Mouse (Mus musculus) hindbrain, embryonic 13.5 days (tissue): Measurements from ENCODE around the gene Vdac2. TPM values are rescaled to one million over a fixed set of nuclear protein-coding genes. Genes with fewer than 3 reads are reported as not detected.
A peak's percentile ranks its signal among the peaks of the same experiment; 100 is the strongest.

Experiments
- ATAC-seq: fragments of 200-750 bp; cut with Nextera tagmentation; 2 replicates; pipeline ENCODE4 v1.8.0; 2017; ENCODE audit warnings: moderate TSS enrichment; ENCODE audit not compliant: low FRiP score
- H3K27ac ChIP-seq: fragments of 300-500 bp; sonication (generic); 2 replicates; pipeline ENCODE4 v1.5.1; 2015; ENCODE audit warnings: inconsistent platforms, mild to moderate bottlenecking, moderate library complexity
- H3K27me3 ChIP-seq: fragments of 300-500 bp; sonication (generic); 2 replicates; pipeline ENCODE4 v1.6.1; 2015; ENCODE audit warnings: mild to moderate bottlenecking, inconsistent platforms
- H3K36me3 ChIP-seq: fragments of 300-500 bp; sonication (generic); 2 replicates; pipeline ENCODE4 v1.6.1; 2015; ENCODE audit warnings: mild to moderate bottlenecking, inconsistent platforms
- H3K4me1 ChIP-seq: fragments of 300-500 bp; sonication (generic); replicated peaks from 2 replicates; pipeline ENCODE4 v1.6.1; 2015; ENCODE audit warnings: inconsistent platforms
- H3K4me2 ChIP-seq: fragments of 300-500 bp; sonication (generic); 2 replicates; pipeline ENCODE4 v1.6.1; 2015; ENCODE audit warnings: inconsistent platforms, mild to moderate bottlenecking, moderate library complexity
- H3K4me3 ChIP-seq: fragments of 300-500 bp; sonication (generic); 2 replicates; pipeline ENCODE4 v1.5.1; 2015; ENCODE audit warnings: mild to moderate bottlenecking, inconsistent platforms
- H3K9ac ChIP-seq: fragments of 300-500 bp; sonication (generic); 2 replicates; pipeline ENCODE4 v1.6.1; 2015; ENCODE audit warnings: mild to moderate bottlenecking, inconsistent platforms
- H3K9me3 ChIP-seq: fragments of 300-500 bp; sonication (generic); 2 replicates; pipeline ENCODE4 v1.6.1; 2016; ENCODE audit warnings: inconsistent platforms
- WGBS: fragments of 180-500 bp; shearing (Covaris S2); methylation state at CpG from one replicate; pipeline ENCODE4 v1.1.7; 2015; 5-methylcytosine and 5-hydroxymethylcytosine counted together
- polyA plus RNA-seq: library from polyadenylated mRNA; unstranded; fragments of >200 nt; fragmentation: Nextera tagmentation; extraction: Ambion mirVana; gene quantifications from 2 replicates; pipeline ENCODE4 v1.2.1, GENCODE M21; 2015

The Vdac2 gene
- polyA plus RNA-seq, 1 experiment from 2014 or later, result 250 TPM

GRCm38 (mm10) chr14:21847381-21848165 is 22.5 kb downstream of the Vdac2 start:
- peak overlapping the region; percentile 75 for H3K4me3 ChIP-seq
- ATAC-seq, result peak; percentile 48
- peak overlapping the region; percentile 88 for H3K9ac ChIP-seq
- H3K9me3 ChIP-seq, result no peaks in the 10 kb centered on the region
- peak overlapping the region; percentile 55 for H3K27ac ChIP-seq
- under 1% methylated on average over 50 of the region's 50 CpGs for WGBS
- peak overlapping the region; percentile 99 for H3K4me2 ChIP-seq
- peaks cover 39% of the 10 kb centered on the region for H3K36me3 ChIP-seq
- H3K27me3 ChIP-seq, result no peaks in the 10 kb centered on the region
- peaks cover 41% of the 10 kb centered on the region for H3K4me1 ChIP-seq

GRCm38 (mm10) chr14:21848166-21849154 is 23.4 kb downstream of the Vdac2 start, which contains the start of gene Comtd1:
TSS of gene Comtd1 (minus strand) at chr14:21848977.
- peak; percentile 86 for ATAC-seq
- peak within 1 kb of the TSS; percentile 77 for H3K27ac ChIP-seq

GRCm38 (mm10) chr14:21849524-21850418 is 24.7 kb downstream of the Vdac2 start:
- Histone ChIP-seq H3K36me3 (peaks cover 19% of the 10 kb centered on the region), H3K4me3 (no peak overlapping the region), H3K27ac (no peak overlapping the region), H3K4me2 (no peak overlapping the region), H3K9me3 (no peaks in the 10 kb centered on the region), H3K9ac (no peak overlapping the region), H3K4me1 (peaks cover 51% of the 10 kb centered on the region), H3K27me3 (no peaks in the 10 kb centered on the region)
- ATAC-seq, result no peak
- WGBS, result 91% methylated on average over 13 of the region's 13 CpGs

More at GRCm38 (mm10) chr14:21848166-21849154, 23.4 kb downstream of the Vdac2 start, which contains the start of gene Comtd1:
- Histone ChIP-seq H3K36me3 (peaks cover 30% of the 10 kb centered on the region), H3K4me3 (peak within 1 kb of the TSS; percentile 75), H3K9ac (peak within 1 kb of the TSS; percentile 88), H3K4me2 (peak within 1 kb of the TSS; percentile 99), H3K27me3 (no peaks in the 10 kb centered on the region), H3K9me3 (no peaks in the 10 kb centered on the region), H3K4me1 (peaks cover 42% of the 10 kb centered on the region)
- WGBS, result under 1% methylated on average over 51 of the region's 51 CpGs

GRCm38 (mm10) chr14:21850419-21851127 is 25.5 kb downstream of the Vdac2 start:
- Histone ChIP-seq H3K9me3 (no peaks in the 10 kb centered on the region), H3K4me2 (no peak overlapping the region), H3K27ac (0 out of 2 replicates have a peak overlapping the region, but pooled peaks have one; percentile 18), H3K27me3 (no peaks in the 10 kb centered on the region), H3K9ac (no peak overlapping the region), H3K4me1 (peaks cover 51% of the 10 kb centered on the region), H3K4me3 (no peak overlapping the region), H3K36me3 (peaks cover 13% of the 10 kb centered on the region)
- 76% methylated on average over 24 of the region's 24 CpGs for WGBS
- ATAC-seq, result no peak

GRCm38 (mm10) chr14:21851996-21852791 is 27.2 kb downstream of the Vdac2 start:
- Histone ChIP-seq H3K4me3 (no peak overlapping the region), H3K9me3 (no peaks in the 10 kb centered on the region), H3K4me1 (peaks cover 51% of the 10 kb centered on the region), H3K4me2 (no peak overlapping the region), H3K36me3 (no peaks in the 10 kb centered on the region), H3K9ac (no peak overlapping the region), H3K27me3 (0 out of 2 replicates have a peak, but pooled peaks cover 1% of the 10 kb centered on the region), H3K27ac (no peak overlapping the region)
- no peak for ATAC-seq
- 84% methylated on average over 16 of the region's 16 CpGs for WGBS

- 8% methylated on average over 17 of the region's 17 CpGs for WGBS
- ATAC-seq, result 0 out of 2 replicates have a peak, but pooled peaks have one; percentile 21
- H3K4me2 ChIP-seq, result peak overlapping the region; percentile 48
- H3K27ac ChIP-seq, result peak overlapping the region; percentile 48; the same call in 1 of the 2 replicates
- H3K4me1 ChIP-seq, result peaks cover 37% of the 10 kb centered on the region
- peak overlapping the region; percentile 20; the same call in 1 of the 2 replicates for H3K9ac ChIP-seq
- no peaks in the 10 kb centered on the region for H3K36me3 ChIP-seq
- H3K9me3 ChIP-seq, result no peaks in the 10 kb centered on the region
- H3K27me3 ChIP-seq, result 0 out of 2 replicates have a peak, but pooled peaks cover 2% of the 10 kb centered on the region
- peak overlapping the region; percentile 20 for H3K4me3 ChIP-seq
These were observed 28.5 kb downstream of the Vdac2 start for GRCm38 (mm10) chr14:21853456-21854109.

GRCm38 (mm10) chr14:21854271-21854670 is 29.2 kb downstream of the Vdac2 start:
- H3K9ac ChIP-seq, result no peak overlapping the region
- no peak for ATAC-seq
- no peaks in the 10 kb centered on the region for H3K36me3 ChIP-seq
- peaks cover 37% of the 10 kb centered on the region for H3K4me1 ChIP-seq
- WGBS, result 86% methylated on average over 9 of the region's 9 CpGs
- H3K4me2 ChIP-seq, result peak overlapping the region; percentile 48; the same call in 1 of the 2 replicates
- no peaks in the 10 kb centered on the region for H3K9me3 ChIP-seq
- H3K4me3 ChIP-seq, result no peak overlapping the region
- H3K27me3 ChIP-seq, result 0 out of 2 replicates have a peak, but pooled peaks cover 2% of the 10 kb centered on the region
- no peak overlapping the region for H3K27ac ChIP-seq

GRCm38 (mm10) chr14:21855961-21856360 is 30.9 kb downstream of the Vdac2 start:
- Histone ChIP-seq H3K4me2 (no peak overlapping the region), H3K4me3 (no peak overlapping the region), H3K27me3 (0 out of 2 replicates have a peak, but pooled peaks cover 2% of the 10 kb centered on the region), H3K9me3 (no peaks in the 10 kb centered on the region), H3K27ac (no peak overlapping the region), H3K36me3 (no peaks in the 10 kb centered on the region), H3K9ac (no peak overlapping the region), H3K4me1 (peaks cover 24% of the 10 kb centered on the region)
- 12% methylated on average over 3 of the region's 3 CpGs for WGBS
- no peak for ATAC-seq

GRCm38 (mm10) chr14:21856886-21857285 is 31.8 kb downstream of the Vdac2 start:
- no peak for ATAC-seq
- H3K36me3 ChIP-seq, result no peaks in the 10 kb centered on the region
- no peak overlapping the region for H3K4me2 ChIP-seq
- 85% methylated on average over 14 of the region's 14 CpGs for WGBS
- no peak overlapping the region for H3K27ac ChIP-seq
- no peak overlapping the region for H3K4me3 ChIP-seq
- H3K9ac ChIP-seq, result no peak overlapping the region
- H3K4me1 ChIP-seq, result peaks cover 17% of the 10 kb centered on the region
- H3K9me3 ChIP-seq, result no peaks in the 10 kb centered on the region
- H3K27me3 ChIP-seq, result 0 out of 2 replicates have a peak, but pooled peaks cover 2% of the 10 kb centered on the region

- Histone ChIP-seq H3K9ac (no peak overlapping the region), H3K36me3 (no peaks in the 10 kb centered on the region), H3K27me3 (0 out of 2 replicates have a peak, but pooled peaks cover 3% of the 10 kb centered on the region), H3K9me3 (no peaks in the 10 kb centered on the region), H3K4me2 (no peak overlapping the region), H3K27ac (no peak overlapping the region), H3K4me1 (no peaks in the 10 kb centered on the region), H3K4me3 (no peak overlapping the region)
- whole genome bisulfite sequencing, result 47% methylated on average over 7 of the region's 7 CpGs
- no peak for ATAC-seq
These were observed 41.3 kb downstream of the Vdac2 start for GRCm38 (mm10) chr14:21866291-21866690.
